Mouse (Mus musculus) gastrocnemius, adult 8-10 months (tissue): ENCODE results near the gene Dnmbp. TPM values are rescaled to one million over a fixed set of nuclear protein-coding genes. Genes with fewer than 3 reads are reported as not detected.

ENCODE experiments used
- DNase-seq, 2 experiments: peaks; one replicate each; pipeline ENCODE4 v3.0.0; 2022; ENCODE audit warnings: low spot score in 2 of 2
- total RNA-seq, 4 experiments: library from RNA; stranded (reverse); gene quantifications; 2 replicates each; pipeline ENCODE4 v1.2.4; 2022

Dnmbp gene
- total RNA-seq, 4 experiments from 2014 or later, result 10.9 to 13.2 (median 12.2) TPM

GRCm38 (mm10) chr19:43809331-43809730, 130.7 kb downstream of the Dnmbp start:
- DNase-seq, result no peak

GRCm38 (mm10) chr19:43803866-43804265, 136.1 kb downstream of the Dnmbp start:
- no peak for DNase-seq

DNA sequence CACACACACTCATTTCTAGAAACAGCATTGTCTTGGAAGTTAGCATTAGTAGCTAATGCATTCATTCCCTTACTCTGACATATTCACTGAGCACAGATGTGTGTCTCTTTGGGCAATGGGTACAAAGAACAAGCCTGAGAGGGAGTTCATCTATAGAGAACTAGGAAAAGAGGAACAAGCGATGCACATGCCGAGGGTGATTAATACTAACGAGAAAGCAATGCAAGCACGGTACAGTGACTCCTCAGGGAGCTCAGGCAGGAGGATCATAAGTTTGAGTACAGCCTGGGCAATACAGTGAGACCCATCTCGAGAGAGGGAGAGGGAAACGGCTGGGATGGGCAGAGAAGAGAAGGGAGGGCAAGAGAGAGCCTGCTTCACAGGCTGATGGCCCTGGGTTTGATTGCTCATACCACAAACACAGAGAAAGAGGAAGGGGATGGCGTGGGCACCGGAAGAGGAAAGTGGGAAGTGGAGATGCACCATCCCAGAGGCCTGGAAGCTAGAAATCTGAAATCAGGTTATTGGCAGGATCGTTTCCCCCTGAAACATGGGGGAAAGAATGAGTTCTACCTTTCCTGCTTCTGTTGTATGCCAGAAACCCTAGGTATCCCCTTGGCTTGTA, 138.5 kb downstream of the Dnmbp start:
- DNase-seq, result no peak

DNA sequence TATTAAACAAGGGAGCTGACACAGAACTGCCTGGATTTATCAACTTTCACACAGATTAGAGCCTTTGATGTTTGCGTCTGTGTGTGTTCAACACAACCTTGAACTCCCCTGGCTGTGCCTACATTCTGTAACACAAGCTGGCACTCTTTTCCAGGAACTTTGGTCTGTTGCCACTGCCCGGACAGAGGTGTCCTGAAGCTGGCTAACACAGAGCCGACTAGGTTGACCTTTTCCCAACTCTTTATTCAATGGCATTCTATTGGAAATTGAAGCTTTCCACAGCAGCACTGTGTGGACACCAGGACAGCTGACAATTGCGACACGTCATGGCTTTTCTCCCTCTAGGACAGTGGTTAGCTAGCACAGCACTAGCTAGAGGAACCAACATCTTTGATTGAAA, 142.8 kb downstream of the Dnmbp start:
- DNase-seq, result no peak

Other genes starting within 250 kb of the Dnmbp start
- 10 to 100 TPM; 15.2 to 22.9 (median 17.6) TPM for gene Cutc, start 187.2 kb downstream of the Dnmbp start, total RNA-seq
- 10 to 100 TPM; 11.2 to 15.1 (median 13.3) TPM for gene Cox15, start 187.2 kb downstream of the Dnmbp start, total RNA-seq
- gene Abcc2, start 158.0 kb downstream of the Dnmbp start, total RNA-seq, result under 1 TPM in 1 of 4 experiments, not detected in 3; 0.11 TPM
- gene Cpn1, start 46.4 kb upstream of the Dnmbp start, total RNA-seq, result under 1 TPM in 3 of 4 experiments, not detected in 1; 0.16 to 0.31 (median 0.17) TPM
- under 1 TPM in 2 of 4 experiments, not detected in 2; 0.20 to 0.35 TPM for gene Cyp2c23, start 89.0 kb upstream of the Dnmbp start, total RNA-seq
- gene Erlin1, start 129.6 kb upstream of the Dnmbp start, total RNA-seq, result 1 to 10 TPM; 3.3 to 5.6 (median 4.5) TPM
- gene Chuk, start 167.3 kb upstream of the Dnmbp start, total RNA-seq, result 10 to 100 TPM; 11.9 to 18.3 (median 14.9) TPM
- gene Cwf19l1, start 195.7 kb upstream of the Dnmbp start, total RNA-seq, result 1 to 10 TPM; 6.3 to 8.0 (median 6.5) TPM
- 10 to 100 TPM; 13.0 to 16.2 (median 14.0) TPM for gene Bloc1s2, start 206.3 kb upstream of the Dnmbp start, total RNA-seq